Mouse (Mus musculus) frontal cortex, postnatal 25 days (tissue): ENCODE results near the gene Anks3.

Source experiments
- DNase-seq, 2 experiments: peaks; one replicate each; pipeline ENCODE4 v3.0.0; 2022; ENCODE audit warnings: low spot score in 2 of 2

Gene Anks3

GRCm38 (mm10) chr16:4963797-4964709 is at the start of gene Anks3:
TSS of gene Anks3 (minus strand) at chr16:4964205.
- peak; percentile 98 to 99 for DNase-seq

GRCm38 (mm10) chr16:5013054-5013838 is 49.2 kb upstream of the Anks3 start, which contains the start of gene Rogdi:
TSS of gene Rogdi (minus strand) at chr16:5013553.
- DNase-seq: peak; percentile 97 to 98

GRCm38 (mm10) chr16:5012036-5013005 is 48.3 kb upstream of the Anks3 start:
- no peak for DNase-seq

- DNase-seq: no peak
Measured at GRCm38 (mm10) chr16:5011285-5011684, 47.3 kb upstream of the Anks3 start.

- DNase-seq: no peak
Measured at GRCm38 (mm10) chr16:5010371-5010935, 46.4 kb upstream of the Anks3 start.

- DNase-seq: no peak
Measured at GRCm38 (mm10) chr16:5008076-5008475, 44.1 kb upstream of the Anks3 start.

- DNase-seq: no peak
Measured at GRCm38 (mm10) chr16:5007492-5007891, 43.5 kb upstream of the Anks3 start.

- DNase-seq: no peak
Measured at GRCm38 (mm10) chr16:5007067-5007466, 43.1 kb upstream of the Anks3 start, which contains the start of gene Smim22. TSS of gene Smim22 (plus strand) at chr16:5007288.

- no peak for DNase-seq
Measured at GRCm38 (mm10) chr16:5000611-5001010, 36.6 kb upstream of the Anks3 start.

- DNase-seq: no peak
Measured at GRCm38 (mm10) chr16:4998984-4999383, 35.0 kb upstream of the Anks3 start.

GRCm38 (mm10) chr16:4997553-4997952 is 33.5 kb upstream of the Anks3 start, which contains the start of gene Sept12:
TSS of gene Sept12 (minus strand) at chr16:4997852.
- DNase-seq: no peak

- DNase-seq: no peak
Measured at GRCm38 (mm10) chr16:4993276-4993675, 29.3 kb upstream of the Anks3 start.

- no peak for DNase-seq
Measured at GRCm38 (mm10) chr16:4984717-4985116, 20.7 kb upstream of the Anks3 start.

- DNase-seq: no peak
Measured at GRCm38 (mm10) chr16:4979755-4980380, 15.9 kb upstream of the Anks3 start.

GRCm38 (mm10) chr16:4978275-4979051 is 14.5 kb upstream of the Anks3 start:
- peak in 1 of 2 experiments; percentile 29 for DNase-seq

GRCm38 (mm10) chr16:4976180-4976579 is 12.2 kb upstream of the Anks3 start:
- DNase-seq: no peak

GRCm38 (mm10) chr16:4974521-4974920 is 10.5 kb upstream of the Anks3 start:
- DNase-seq: no peak

- DNase-seq: no peak
Measured at GRCm38 (mm10) chr16:4971626-4972025, 7.6 kb upstream of the Anks3 start.

- DNase-seq: no peak
Measured at GRCm38 (mm10) chr16:4969055-4969843, 5.2 kb upstream of the Anks3 start.
